Mouse (Mus musculus) CH12.LX (cell line): ENCODE measurements around the gene Haus3. TPM values are rescaled to one million over a fixed set of nuclear protein-coding genes. Genes with fewer than 3 reads are reported as not detected.
A peak's percentile ranks its signal among the peaks of the same experiment; 100 is the strongest.

Experiments used
- DNase-seq: peaks from one replicate; pipeline ENCODE4 v3.0.0-alpha.2; 2013; ENCODE audit errors: extremely low read depth
- H3K27ac ChIP-seq: 2 replicates; pipeline ENCODE4 v1.5.1; 2012; ENCODE audit warnings: low read depth, mild to moderate bottlenecking, control low read depth, moderate library complexity; ENCODE audit not compliant: insufficient read depth
- H3K27me3 ChIP-seq: replicated peaks from 2 replicates; pipeline ENCODE3; 2012; ENCODE audit warnings: inconsistent platforms
- H3K36me3 ChIP-seq, 2 experiments: replicated peaks in 1 of 2; 2 replicates each; pipeline versions ENCODE3 to v1.6.1; 2012; ENCODE audit warnings: inconsistent platforms in 1 of 2, low read length in 1 of 2, mild to moderate bottlenecking in 1 of 2, mixed read lengths in 1 of 2, moderate library complexity in 1 of 2; ENCODE audit not compliant: control insufficient read depth in 1 of 2, insufficient read depth in 1 of 2
- H3K4me1 ChIP-seq, 2 experiments: 2 replicates each; pipeline ENCODE4 v1.6.1; 2012; ENCODE audit warnings: inconsistent platforms in 1 of 2, moderate library complexity in 1 of 2; ENCODE audit not compliant: insufficient read depth in 2 of 2, control insufficient read depth in 1 of 2
- H3K4me2 ChIP-seq: 2 replicates; pipeline ENCODE4 v1.6.1; 2012; ENCODE audit warnings: low read depth, mild to moderate bottlenecking, control low read depth; ENCODE audit not compliant: poor library complexity, insufficient read depth, severe bottlenecking
- H3K4me3 ChIP-seq, 3 experiments: fragments of 150-350 bp in 1 of 3; sonication (generic) in 1 of 3; replicated peaks in 1 of 3; 2 replicates each; pipeline versions ENCODE3 to v1.5.1; 2011 to 2012; ENCODE audit warnings: low read depth in 2 of 3, low read length in 2 of 3, mild to moderate bottlenecking in 2 of 3, moderate library complexity in 2 of 3, control low read depth in 1 of 3, improper control_type of control experiment in 1 of 3, inconsistent platforms in 1 of 3, mixed read lengths in 1 of 3; ENCODE audit not compliant: poor library complexity in 1 of 3
- H3K79me2 ChIP-seq: replicated peaks from 2 replicates; pipeline ENCODE4 v1.6.1; 2012; ENCODE audit warnings: mild to moderate bottlenecking, moderate library complexity; ENCODE audit not compliant: control insufficient read depth, poor library complexity, insufficient read depth, severe bottlenecking; ENCODE audit errors: extremely low read depth
- H3K9ac ChIP-seq: 2 replicates; pipeline ENCODE4 v1.6.1; 2012; ENCODE audit warnings: low read depth, mild to moderate bottlenecking, control low read depth, moderate library complexity; ENCODE audit not compliant: insufficient read depth
- H3K9me3 ChIP-seq: replicated peaks from 2 replicates; pipeline ENCODE3; 2012; ENCODE audit warnings: low read length, inconsistent platforms, mixed read lengths
- BHLHE40 ChIP-seq: IDR thresholded peaks from 2 replicates; pipeline ENCODE4 v1.6.1; 2011; ENCODE audit warnings: mild to moderate bottlenecking, low read depth, low read length, improper control_type of control experiment
- CHD1 ChIP-seq: IDR thresholded peaks from 2 replicates; pipeline ENCODE4 v1.6.1; 2012; ENCODE audit warnings: low read depth, low read length, improper control_type of control experiment, inconsistent platforms
- CHD2 ChIP-seq: IDR thresholded peaks from 2 replicates; pipeline ENCODE4 v1.6.1; 2011; ENCODE audit warnings: low read length, improper control_type of control experiment
- E2F4 ChIP-seq: IDR thresholded peaks from 2 replicates; pipeline ENCODE4 v1.6.1; 2011; ENCODE audit warnings: low read depth, low read length, improper control_type of control experiment; ENCODE audit not compliant: insufficient replicate concordance
- ELF1 ChIP-seq: IDR thresholded peaks from 2 replicates; pipeline ENCODE4 v1.6.1; 2014; ENCODE audit warnings: low read depth, mild to moderate bottlenecking, inconsistent platforms, low read length, improper control_type of control experiment
- EP300 ChIP-seq: IDR thresholded peaks from 2 replicates; pipeline ENCODE4 v1.6.1; 2011; ENCODE audit warnings: low read length, improper control_type of control experiment
- JUN ChIP-seq: IDR thresholded peaks from 2 replicates; pipeline ENCODE4 v1.6.1; 2011; ENCODE audit warnings: low read depth, mild to moderate bottlenecking, low read length, improper control_type of control experiment, moderate library complexity; ENCODE audit not compliant: insufficient read depth
- JUND ChIP-seq: conservative IDR thresholded peaks from 2 replicates; pipeline ENCODE4 v1.6.1; 2011; ENCODE audit warnings: low read depth, low read length, improper control_type of control experiment
- KAT2A ChIP-seq: IDR thresholded peaks from 2 replicates; pipeline ENCODE4 v1.6.1; 2012; ENCODE audit warnings: low read length, improper control_type of control experiment, inconsistent platforms; ENCODE audit not compliant: insufficient replicate concordance
- MAFK ChIP-seq: IDR thresholded peaks from 2 replicates; pipeline ENCODE4 v1.6.1; 2011; ENCODE audit warnings: low read length, improper control_type of control experiment; ENCODE audit not compliant: insufficient replicate concordance
- MAX ChIP-seq: IDR thresholded peaks from 2 replicates; pipeline ENCODE4 v1.6.1; 2011; ENCODE audit warnings: low read length, improper control_type of control experiment
- MAZ ChIP-seq: IDR thresholded peaks from 2 replicates; pipeline ENCODE4 v1.6.1; 2012; ENCODE audit warnings: low read depth, mild to moderate bottlenecking, inconsistent platforms, low read length, improper control_type of control experiment, moderate library complexity
- MEF2A ChIP-seq: IDR thresholded peaks from 2 replicates; pipeline ENCODE4 v1.6.1; 2014; ENCODE audit warnings: low read depth, mild to moderate bottlenecking, inconsistent platforms, low read length, improper control_type of control experiment, borderline replicate concordance
- MXI1 ChIP-seq: IDR thresholded peaks from 2 replicates; pipeline ENCODE4 v1.6.1; 2011; ENCODE audit warnings: mild to moderate bottlenecking, low read depth, low read length, improper control_type of control experiment
- MYC ChIP-seq: IDR thresholded peaks from 2 replicates; pipeline ENCODE4 v1.6.1; 2011; ENCODE audit warnings: low read depth, mild to moderate bottlenecking, improper control_type of control experiment, low read length
- PAX5 ChIP-seq: IDR thresholded peaks from 2 replicates; pipeline ENCODE4 v1.6.1; 2012; ENCODE audit warnings: low read length, inconsistent platforms, mixed read lengths
- POLR2A ChIP-seq: IDR thresholded peaks from 2 replicates; pipeline ENCODE4 v1.6.1; 2011; ENCODE audit warnings: low read depth, mild to moderate bottlenecking, improper control_type of control experiment, low read length
- RAD21 ChIP-seq: IDR thresholded peaks from 2 replicates; pipeline ENCODE4 v1.6.1; 2011; ENCODE audit warnings: low read depth, mild to moderate bottlenecking, low read length, improper control_type of control experiment, moderate library complexity
- RCOR1 ChIP-seq: conservative IDR thresholded peaks from 2 replicates; pipeline ENCODE4 v1.6.1; 2012; ENCODE audit warnings: low read depth, mild to moderate bottlenecking, inconsistent platforms, low read length, improper control_type of control experiment
- SIN3A ChIP-seq: IDR thresholded peaks from 2 replicates; pipeline ENCODE4 v1.6.1; 2012; ENCODE audit warnings: low read length, improper control_type of control experiment, inconsistent platforms
- USF1 ChIP-seq: IDR thresholded peaks from 2 replicates; pipeline ENCODE4 v1.6.1; 2014; ENCODE audit warnings: low read depth, mild to moderate bottlenecking, inconsistent platforms, low read length, improper control_type of control experiment
- USF2 ChIP-seq: conservative IDR thresholded peaks from 2 replicates; pipeline ENCODE4 v1.6.1; 2011; ENCODE audit warnings: low read depth, low read length, improper control_type of control experiment
- ZC3H11A ChIP-seq: IDR thresholded peaks from 2 replicates; pipeline ENCODE4 v1.6.1; 2012; ENCODE audit warnings: low read depth, mild to moderate bottlenecking, inconsistent platforms, low read length, improper control_type of control experiment
- ZKSCAN1 ChIP-seq: IDR thresholded peaks from 2 replicates; pipeline ENCODE4 v1.6.1; 2012; ENCODE audit warnings: low read depth, inconsistent platforms, low read length, improper control_type of control experiment, borderline replicate concordance
- ZNF384 ChIP-seq: IDR thresholded peaks from 2 replicates; pipeline ENCODE4 v1.6.1; 2012; ENCODE audit warnings: low read depth, low read length, improper control_type of control experiment, inconsistent platforms
- dilution Hi-C: fragments of 300-500 bp; cut with MboI; formaldehyde crosslinking; loops from 2 replicates; pipeline ENCODE4 v1.14.3; 2020; ENCODE audit warnings: low sequenced_read_pairs; ENCODE audit not compliant: extremely low pct_unique_long_range_greater_than_20kb, extremely low pct_ligation_motif_present
- in situ Hi-C: fragments of 300-500 bp; cut with MboI; formaldehyde crosslinking; loops from 3 replicates; pipeline ENCODE4 v1.14.3; 2019; ENCODE audit warnings: low sequenced_read_pairs, low pct_ligation_motif_present, low pct_unique_long_range_greater_than_20kb, mixed read lengths
- polyA plus RNA-seq: library from polyadenylated mRNA; unstranded; fragments of >175 nt; gene quantifications from 2 replicates; pipeline ENCODE4 v1.2.1, GENCODE M21; 2012; ENCODE audit warnings: low read depth; ENCODE audit not compliant: insufficient read length
- total RNA-seq, 2 experiments: library from RNA; depleted of rRNA; stranded (reverse); fragments of 300-350 nt in 1 of 2; fragments of >200 nt in 1 of 2; gene quantifications; 2 replicates each; pipeline ENCODE4 v1.2.3; 2012 to 2014

The Haus3 gene
- total and polyA plus RNA-seq, 3 experiments, result 16.0 to 66.0 (median 51.5) TPM

- in situ Hi-C loops, result no loop called here
- H3K4me2 ChIP-seq, result no peak overlapping the region
- no peak for DNase-seq
- peaks cover 16% of the 10 kb centered on the region for H3K79me2 ChIP-seq
- H3K27ac ChIP-seq, result no peak overlapping the region
- H3K4me1 ChIP-seq, result peaks cover 0 to 13% of the 10 kb centered on the region in 2 experiments; a peak in 2 of 4 replicates
- H3K27me3 ChIP-seq, result no peaks in the 10 kb centered on the region
- H3K36me3 ChIP-seq, result peaks cover 0 to 6% of the 10 kb centered on the region in 2 experiments
- H3K9me3 ChIP-seq, result no peaks in the 10 kb centered on the region
- dilution Hi-C loops, result no loop called here
- H3K4me3 ChIP-seq, result no peak overlapping the region
- no peak overlapping the region for H3K9ac ChIP-seq
- TF ChIP-seq MAZ, result no peak
- TF ChIP-seq MAFK, result peak; percentile 83
Measured at GRCm38 (mm10) chr5:34170726-34171125, 1.4 kb upstream of the Haus3 start.

GRCm38 (mm10) chr5:34169954-34170353 lies 627 bp upstream of the Haus3 start:
- peaks cover 0 to 15% of the 10 kb centered on the region in 2 experiments; a peak in 2 of 4 replicates for H3K4me1 ChIP-seq
- H3K27me3 ChIP-seq, result no peaks in the 10 kb centered on the region
- peak overlapping the region; percentile 87 for H3K4me2 ChIP-seq
- dilution Hi-C loops, result no loop called here
- DNase-seq, result no peak
- TF ChIP-seq SIN3A, result peak; percentile 38; the same call in 1 of the 2 replicates
- TF ChIP-seq BHLHE40, result no peak
- no peak for TF ChIP-seq ZNF384
- 0 out of 2 replicates have a peak, but pooled peaks have one; percentile 17 for TF ChIP-seq MXI1
- TF ChIP-seq CHD1, result 0 out of 2 replicates have a peak, but pooled peaks have one; percentile 56
- H3K36me3 ChIP-seq, result peaks cover 0 to 2% of the 10 kb centered on the region in 2 experiments
- in situ Hi-C loops, result no loop called here
- peak overlapping the region; percentile 51; the same call in 1 of the 2 replicates for H3K27ac ChIP-seq
- peak overlapping the region; percentile 95 for H3K9ac ChIP-seq
- H3K9me3 ChIP-seq, result no peaks in the 10 kb centered on the region
- H3K79me2 ChIP-seq, result peaks cover 22% of the 10 kb centered on the region
- peak overlapping the region; percentile 40 to 79 (median 50) for H3K4me3 ChIP-seq

GRCm38 (mm10) chr5:34167857-34168256 lies 1.5 kb downstream of the Haus3 start:
- in situ Hi-C loops, result no loop called here
- dilution Hi-C loops, result no loop called here
- peaks cover 3 to 8% of the 10 kb centered on the region in 2 experiments for H3K36me3 ChIP-seq
- peaks cover 33% of the 10 kb centered on the region for H3K79me2 ChIP-seq
- TF ChIP-seq RAD21 (no peak), E2F4 (no peak), MXI1 (peak; percentile 44; the same call in 1 of the 2 replicates), ZKSCAN1 (no peak), MAZ (no peak), MEF2A (no peak), PAX5 (no peak), USF2 (no peak), JUN (no peak), CHD1 (0 out of 2 replicates have a peak, but pooled peaks have one; percentile 65), ELF1 (no peak), ZC3H11A (no peak), MAX (no peak), CHD2 (no peak), USF1 (no peak), MYC (no peak), BHLHE40 (no peak), ZNF384 (no peak), EP300 (no peak), RCOR1 (no peak), SIN3A (peak; percentile 53; the same call in 1 of the 2 replicates), KAT2A (no peak), JUND (no peak), POLR2A (no peak)
- H3K4me2 ChIP-seq, result peak overlapping the region; percentile 99
- peak overlapping the region; percentile 15 to 79 (median 59) for H3K4me3 ChIP-seq
- no peaks in the 10 kb centered on the region for H3K9me3 ChIP-seq
- no peak for DNase-seq
- H3K27me3 ChIP-seq, result no peaks in the 10 kb centered on the region
- H3K4me1 ChIP-seq, result peaks cover 5 to 31% of the 10 kb centered on the region in 2 experiments
- peak overlapping the region; percentile 93 for H3K9ac ChIP-seq
- H3K27ac ChIP-seq, result no peak overlapping the region
